Comparison of ENCODE assay signal across 26 mouse cellular contexts in genomic region chr6:143129466-143129865, GRCm38 (mm10). TPM values are rescaled to one million over a fixed set of nuclear protein-coding genes. Genes with fewer than 3 reads are reported as not detected.
DNase-seq lines count a peak whose midpoint lies in the region; ATAC-seq and TF ChIP-seq lines count a peak whose summit lies in the region.
"Had no signal": no experiment of that assay in that cellular context is flagged by ENCODE, and none has a peak within 500 bp of the region (broad histone marks: within the 10 kb centered on the region; RNA-seq: fewer than 3 reads in every experiment).

No protein-coding gene starts in this region.

- no peak for TF ChIP-seq POLR2A in testis, adult 2 months (IDR thresholded peaks at IDR 0.05; ENCODE audit: control insufficient read depth, low read depth, low read length)

- ATAC-seq in CD4-positive, CD25-positive, alpha-beta regulatory T cell, adult 4 months, result no peak
- no peak for ATAC-seq in hindbrain, postnatal 0 days
- ATAC-seq: forebrain, embryonic 15.5 days; Patski had no signal

- no peak overlapping the region for H3K27ac ChIP-seq in testis, adult 2 months (ENCODE audit: control insufficient read depth, insufficient read depth, low read depth, low read length)
- H3K27ac ChIP-seq in hindbrain, postnatal 0 days, result no peak overlapping the region
- H3K27ac ChIP-seq: forebrain, embryonic 15.5 days; heart, embryonic 13.5 days; hindbrain, embryonic 13.5 days; kidney, postnatal 0 days; limb, embryonic 12.5 days; liver, embryonic 13.5 days; midbrain, embryonic 10.5 days had no signal

- no peaks in the 10 kb centered on the region for H3K36me3 ChIP-seq in testis, adult 2 months (ENCODE audit: control insufficient read depth, insufficient read depth, low read length)
- no peaks in the 10 kb centered on the region for H3K36me3 ChIP-seq in hindbrain, postnatal 0 days (ENCODE audit: insufficient read depth, low read length)
- H3K36me3 ChIP-seq: forebrain, embryonic 15.5 days; heart, embryonic 13.5 days; hindbrain, embryonic 13.5 days; limb, embryonic 12.5 days; liver, embryonic 13.5 days; midbrain, embryonic 10.5 days had no signal

- peak overlapping the region; percentile 21; the same call in 1 of the 2 replicates for H3K4me3 ChIP-seq in testis, adult 2 months (ENCODE audit: control insufficient read depth, low read depth, low read length)
- H3K4me3 ChIP-seq in hindbrain, postnatal 0 days (ENCODE audit: low read length), result no peak overlapping the region
- H3K4me3 ChIP-seq: forebrain, embryonic 15.5 days; heart, embryonic 13.5 days; hindbrain, embryonic 13.5 days; limb, embryonic 12.5 days; liver, embryonic 13.5 days; midbrain, embryonic 10.5 days had no signal

- peak; percentile 30 for DNase-seq in CD4-positive, CD25-positive, alpha-beta regulatory T cell, adult 2 months (ENCODE audit: low read depth, low spot score)
- DNase-seq in testis, postnatal 10 days (ENCODE audit: low spot score), result no peak
- DNase-seq in WW6 (ENCODE audit: low read depth, low spot score), result peak; percentile 92
- peak; percentile 48 for DNase-seq in testis, postnatal 14 days (ENCODE audit: low spot score)
- no peak for DNase-seq in ovary, adult 18-20 months (ENCODE audit: low spot score)
- no peak for DNase-seq in hindbrain, postnatal 0 days (ENCODE audit: low spot score)
- DNase-seq: adrenal gland, postnatal 14 days; cerebellum, adult 2 months; cerebellum, postnatal 36 days; gastrocnemius, postnatal 25 days; heart, adult 18-20 months; heart, postnatal 14 days; kidney, adult 2 months; liver, embryonic 13.5 days; lung, adult 2 months; lung, postnatal 36 days; thymus, postnatal 25 days had no signal

- no peaks in the 10 kb centered on the region for H3K9me3 ChIP-seq in hindbrain, postnatal 0 days (ENCODE audit: low read length)
- H3K9me3 ChIP-seq: forebrain, embryonic 15.5 days; liver, embryonic 13.5 days; midbrain, embryonic 10.5 days had no signal

- H3K4me2 ChIP-seq in hindbrain, postnatal 0 days (ENCODE audit: low read depth, low read length), result no peak overlapping the region
- H3K4me2 ChIP-seq: forebrain, embryonic 15.5 days; heart, embryonic 13.5 days; hindbrain, embryonic 13.5 days; limb, embryonic 12.5 days; liver, embryonic 13.5 days had no signal

- no peak for TF ChIP-seq CTCF in testis, adult 2 months (IDR thresholded peaks at IDR 0.05; ENCODE audit: control insufficient read depth, insufficient read depth, insufficient replicate concordance, low read depth, low read length)
- no peak for TF ChIP-seq CTCF in hindbrain, postnatal 0 days (IDR thresholded peaks at IDR 0.05; ENCODE audit: low read depth)

- WGBS in hindbrain, postnatal 0 days, result 94% methylated on average over 7 of the region's 7 CpGs

- H3K4me1 ChIP-seq in testis, adult 2 months (ENCODE audit: control insufficient read depth, insufficient read depth, low read length), result peaks cover 8% of the 10 kb centered on the region
- H3K4me1 ChIP-seq in hindbrain, postnatal 0 days (ENCODE audit: insufficient read depth, low read length), result no peaks in the 10 kb centered on the region
- H3K4me1 ChIP-seq: forebrain, embryonic 15.5 days; heart, embryonic 13.5 days; hindbrain, embryonic 13.5 days; limb, embryonic 12.5 days; liver, embryonic 13.5 days; midbrain, embryonic 10.5 days had no signal

- H3K9ac ChIP-seq in hindbrain, postnatal 0 days (replicated peaks; ENCODE audit: low read length), result no peak overlapping the region
- H3K9ac ChIP-seq: forebrain, embryonic 15.5 days; heart, embryonic 13.5 days; hindbrain, embryonic 13.5 days; limb, embryonic 12.5 days; liver, embryonic 13.5 days had no signal

- no peaks in the 10 kb centered on the region for H3K27me3 ChIP-seq in testis, adult 2 months (ENCODE audit: control insufficient read depth, insufficient read depth, low read length)
- H3K27me3 ChIP-seq in hindbrain, postnatal 0 days (ENCODE audit: insufficient read depth, low read length), result no peaks in the 10 kb centered on the region
- H3K27me3 ChIP-seq: forebrain, embryonic 15.5 days; heart, embryonic 13.5 days; hindbrain, embryonic 13.5 days; limb, embryonic 12.5 days; liver, embryonic 13.5 days; Patski had no signal

RNA-seq across cellular contexts. Expression of gene C2cd5, which starts 29.5 kb away (rescaled TPM):
- 100 to 1,000 TPM in 1 of 2 experiments, 10 to 100 TPM in 1; 68.3 to 103 TPM for polyA plus RNA-seq in CD4-positive, CD25-positive, alpha-beta regulatory T cell, adult 4 months (2017; shearing (Covaris generic))
- polyA plus RNA-seq in testis, adult 2 months (2012; rRNA removed), result 11.9 and 13.7 TPM in 2 replicates
- total RNA-seq in hindbrain, postnatal 0 days (2014; rRNA removed), result 32.0 and 38.2 TPM in 2 replicates
- 24.4 and 26.7 TPM in 2 replicates for polyA plus RNA-seq in hindbrain, postnatal 0 days (2015; fragmentation: Nextera tagmentation; extraction: Ambion mirVana)

RNA-seq across cellular contexts. Expression of gene Etnk1, which starts 37.6 kb away (rescaled TPM):
- polyA plus RNA-seq in CD4-positive, CD25-positive, alpha-beta regulatory T cell, adult 4 months (2017; shearing (Covaris generic)), result 10 to 100 TPM; 24.4 to 38.9 TPM
- 48.3 and 52.2 TPM in 2 replicates for polyA plus RNA-seq in testis, adult 2 months (2012; rRNA removed)
- total RNA-seq in hindbrain, postnatal 0 days (2014; rRNA removed), result 100 and 111 TPM in 2 replicates
- polyA plus RNA-seq in hindbrain, postnatal 0 days (2015; fragmentation: Nextera tagmentation; extraction: Ambion mirVana), result 31.8 and 33.2 TPM in 2 replicates

Comparison
In these comparisons a context has a peak if more than half of its experiments do, and no peak if none do; other contexts are left out.
1. DNase-seq: peak in CD4-positive, CD25-positive, alpha-beta regulatory T cell, adult 2 months (single experiment), WW6 (single experiment) and testis, postnatal 14 days (single experiment); none in testis, postnatal 10 days (single experiment), ovary, adult 18-20 months (single experiment) and hindbrain, postnatal 0 days (single experiment).